Mouse (Mus musculus) cerebellum, adult 18-20 months (tissue): ENCODE results near the gene Smyd3.

Experiments
- DNase-seq, 2 experiments: peaks; one replicate each; pipeline ENCODE4 v3.0.0; 2021

The Smyd3 gene

DNA sequence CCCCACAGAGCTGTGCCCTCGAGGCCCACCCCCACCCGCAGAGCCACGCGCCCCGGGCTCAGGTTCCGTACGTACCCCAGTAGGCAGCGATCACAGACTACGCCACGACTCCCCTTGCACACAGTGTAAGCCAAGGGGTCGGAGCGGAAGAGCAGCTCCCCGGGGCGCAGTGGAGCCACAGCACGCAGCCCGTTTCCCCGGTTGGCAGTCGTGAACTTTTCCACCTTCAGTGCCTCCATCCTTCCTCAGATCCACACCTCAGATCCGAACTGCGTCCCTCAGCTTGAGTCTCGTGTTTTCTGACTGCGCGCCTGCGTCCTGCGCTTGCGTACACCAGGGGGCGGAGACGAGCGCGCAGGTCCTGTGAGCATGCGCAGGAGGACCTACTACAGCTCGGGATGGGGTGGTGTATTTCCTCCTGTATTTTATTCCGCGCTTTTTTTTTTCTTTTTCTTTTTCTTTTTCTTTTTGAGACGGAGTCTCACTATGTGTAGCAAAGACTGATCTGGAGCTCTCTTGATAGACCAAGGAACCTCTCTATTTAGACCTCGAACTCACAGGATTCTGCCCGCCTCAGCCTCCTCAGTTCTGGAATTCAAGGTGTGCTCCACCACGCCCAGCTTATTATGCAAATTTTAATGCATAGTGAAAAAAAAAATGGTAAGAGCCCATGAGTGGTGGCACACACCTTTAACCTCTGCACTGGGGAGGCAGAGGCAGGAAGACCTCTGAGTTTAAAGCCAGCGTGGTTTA lies at the start of gene Smyd3:
TSS of gene Smyd3 (minus strand) at position 329 of the 753 bp plus-strand sequence.
- peak; percentile 86 to 91 for DNase-seq

- DNase-seq, result no peak
Measured at GRCm38 (mm10) chr1:179567558-179567957, 49.7 kb upstream of the Smyd3 start.

DNA sequence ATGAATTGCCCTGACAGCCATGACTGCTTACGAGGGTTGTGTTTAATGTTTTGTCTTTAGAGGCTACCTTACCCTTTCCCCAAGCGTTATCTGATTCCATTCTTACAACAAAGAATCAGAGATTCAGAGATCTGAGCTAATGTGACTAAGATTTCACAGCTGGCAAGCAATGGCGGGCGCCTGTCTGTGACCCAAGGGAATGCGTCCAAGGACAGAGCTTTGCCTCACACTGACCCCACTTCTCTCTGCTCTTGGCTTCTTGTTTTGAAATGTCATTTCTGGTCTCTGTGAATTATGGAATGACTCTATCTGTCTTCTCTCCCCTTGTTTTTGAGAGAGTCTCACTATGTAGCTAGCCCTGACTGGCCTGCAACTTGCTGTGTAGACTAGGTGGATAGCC lies 46.1 kb upstream of the Smyd3 start:
- DNase-seq, result no peak

DNA sequence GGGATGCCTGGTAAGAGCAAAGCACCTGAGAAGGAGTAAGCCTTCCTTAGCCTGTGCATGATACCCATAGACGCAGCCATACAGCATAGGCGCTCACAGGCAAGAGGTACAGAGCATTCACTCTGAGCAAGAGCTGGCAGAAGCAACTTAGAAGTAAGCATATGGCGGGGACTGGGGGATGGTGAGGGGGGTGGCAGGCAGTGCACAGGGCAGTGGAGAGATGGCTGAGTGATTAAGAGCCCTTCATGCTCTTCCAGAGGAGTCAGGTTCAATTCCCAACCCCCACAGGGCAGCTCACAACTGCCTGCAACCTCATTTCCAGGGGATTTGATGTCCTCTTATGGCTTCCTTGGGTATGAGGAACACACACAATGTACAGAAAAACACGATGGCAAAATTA lies 45.4 kb upstream of the Smyd3 start:
- no peak for DNase-seq

- no peak for DNase-seq
Measured at GRCm38 (mm10) chr1:179560845-179561430, 43.1 kb upstream of the Smyd3 start.

- no peak for DNase-seq
Measured at GRCm38 (mm10) chr1:179559446-179560194, 41.8 kb upstream of the Smyd3 start.

GRCm38 (mm10) chr1:179556921-179557320 lies 39.1 kb upstream of the Smyd3 start:
- DNase-seq, result no peak

DNA sequence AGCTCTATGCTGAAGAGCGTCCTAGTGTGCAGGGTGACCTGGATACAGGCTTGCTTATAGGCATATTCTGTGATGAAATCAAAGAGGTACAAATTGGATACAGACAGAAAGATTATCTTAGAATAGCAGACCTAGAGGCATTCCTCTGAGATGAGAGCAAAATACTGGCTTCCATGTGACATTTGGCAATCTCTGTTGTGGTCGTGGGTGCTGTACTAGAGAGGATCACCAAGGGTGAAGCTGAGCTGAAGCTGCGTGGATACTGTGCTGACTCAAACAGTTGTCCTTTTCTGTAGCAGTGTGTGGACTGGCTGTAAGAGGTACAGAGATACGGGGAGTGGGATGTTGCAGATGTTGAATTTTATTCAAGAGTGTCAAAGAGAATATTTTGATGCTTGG lies 36.1 kb upstream of the Smyd3 start:
- no peak for DNase-seq

DNA sequence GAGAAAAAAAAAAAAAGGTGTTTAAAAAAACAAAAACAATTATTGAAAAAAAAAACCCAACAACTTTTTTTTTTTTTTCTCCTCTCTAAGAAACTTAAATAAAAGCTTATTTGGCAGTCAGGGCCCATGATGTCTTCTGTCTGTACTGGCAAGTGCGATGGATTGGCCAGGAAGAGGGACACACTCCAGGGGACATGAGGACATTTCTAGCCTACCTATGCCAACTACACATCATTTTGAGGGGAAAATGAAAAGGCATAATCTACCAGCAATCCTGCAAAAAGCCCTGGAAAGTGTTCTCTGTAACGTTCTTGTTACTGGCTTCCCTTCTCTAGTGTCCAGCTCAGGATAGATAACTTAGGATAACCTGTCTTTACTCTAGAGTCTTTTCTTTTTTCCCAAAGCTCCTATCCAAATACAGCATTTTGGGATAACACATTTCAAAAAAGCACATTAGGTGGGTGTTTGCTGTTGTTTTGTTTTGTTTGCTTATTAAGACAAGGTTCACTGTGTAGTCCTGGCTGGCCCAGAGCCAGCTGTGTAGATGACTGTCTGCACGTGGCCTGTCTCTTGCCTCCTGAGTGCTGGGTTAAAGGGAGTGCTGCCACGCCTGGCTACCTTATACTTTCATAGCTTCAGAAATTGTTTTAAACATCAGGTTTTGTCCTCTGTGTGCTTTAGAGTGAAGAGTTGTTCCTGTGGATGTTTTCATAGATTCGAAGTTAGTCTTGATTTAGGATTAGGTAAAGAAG lies 35.5 kb upstream of the Smyd3 start:
- peak; percentile 42 to 54 for DNase-seq

- peak; percentile 32 to 40 for DNase-seq
Measured at GRCm38 (mm10) chr1:179552751-179553150, 34.9 kb upstream of the Smyd3 start.

DNA sequence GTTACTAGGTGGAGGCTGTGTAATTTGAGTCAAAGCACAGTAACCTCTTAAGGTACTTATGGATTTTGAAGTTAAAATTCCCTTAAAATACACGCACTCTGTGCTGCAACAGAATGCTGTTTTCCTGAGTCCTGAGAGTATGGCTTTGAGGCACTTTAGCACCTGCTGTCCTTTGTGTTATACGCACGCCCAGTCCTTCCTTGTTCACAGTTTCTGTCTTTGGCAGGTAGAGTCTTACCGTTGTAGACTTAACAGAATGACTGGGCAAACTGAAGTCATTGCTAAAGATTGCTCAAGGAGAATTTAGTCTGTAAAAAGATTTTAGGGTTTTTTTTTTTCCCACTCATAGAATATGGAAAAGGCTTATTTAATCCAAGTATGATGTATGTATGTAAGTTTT lies 34.1 kb upstream of the Smyd3 start:
- no peak for DNase-seq

DNA sequence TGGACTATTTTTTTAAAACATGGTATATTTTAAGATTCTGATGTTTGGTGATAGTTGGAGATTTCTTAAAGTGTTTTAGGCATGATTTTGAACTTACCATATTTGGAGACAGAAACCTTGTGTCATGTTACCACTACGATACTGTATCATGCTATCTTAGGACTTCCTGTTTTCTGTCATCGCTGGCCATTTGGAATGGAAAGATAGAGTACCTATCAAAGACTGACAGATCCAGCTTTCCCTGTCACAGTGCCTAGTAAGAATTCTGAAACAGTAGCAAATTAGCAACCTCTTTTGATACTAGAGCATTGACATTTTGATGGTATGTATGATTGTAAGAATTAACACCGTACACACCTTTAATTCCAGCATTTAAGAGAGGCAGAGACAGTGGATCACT lies 33.5 kb upstream of the Smyd3 start:
- no peak for DNase-seq

DNA sequence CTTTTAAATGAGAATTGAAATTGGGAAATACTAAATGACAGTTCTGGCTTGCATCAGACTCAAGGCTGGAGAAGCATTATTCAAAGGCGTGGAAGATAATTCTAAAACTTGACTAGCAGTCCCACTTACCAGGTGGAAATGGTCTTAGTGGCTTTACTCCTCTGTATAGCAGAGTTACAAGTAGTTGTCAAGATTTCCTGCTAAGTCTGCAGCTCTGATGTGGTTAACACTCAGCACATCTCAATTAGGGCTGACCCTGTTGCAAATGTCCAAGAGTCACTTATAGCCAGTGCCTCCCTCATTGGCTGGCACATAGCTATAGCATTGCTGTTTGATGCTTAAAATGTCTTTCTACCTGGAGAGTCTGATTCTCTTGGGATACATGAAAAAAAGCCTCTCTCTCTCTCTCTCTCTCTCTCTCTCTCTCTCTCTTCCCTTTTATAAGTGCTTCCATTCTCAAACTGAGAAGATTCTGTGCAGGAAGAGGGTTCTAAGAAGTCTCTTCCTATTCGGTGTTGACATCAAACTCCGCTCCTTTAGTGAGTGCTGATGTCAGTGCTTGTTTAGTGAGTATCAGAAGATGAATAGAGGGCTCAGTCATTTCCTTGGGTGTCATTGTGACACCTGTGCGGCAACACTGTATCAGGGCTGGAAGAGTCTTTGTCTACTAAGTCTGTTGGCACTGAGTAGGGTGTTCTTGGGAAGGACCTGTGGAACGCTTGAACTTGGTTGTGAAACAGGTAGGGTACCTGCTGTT lies 31.3 kb upstream of the Smyd3 start:
- DNase-seq, result no peak

GRCm38 (mm10) chr1:179548220-179548619 lies 30.4 kb upstream of the Smyd3 start:
- peak; percentile 30 to 35 for DNase-seq

DNA sequence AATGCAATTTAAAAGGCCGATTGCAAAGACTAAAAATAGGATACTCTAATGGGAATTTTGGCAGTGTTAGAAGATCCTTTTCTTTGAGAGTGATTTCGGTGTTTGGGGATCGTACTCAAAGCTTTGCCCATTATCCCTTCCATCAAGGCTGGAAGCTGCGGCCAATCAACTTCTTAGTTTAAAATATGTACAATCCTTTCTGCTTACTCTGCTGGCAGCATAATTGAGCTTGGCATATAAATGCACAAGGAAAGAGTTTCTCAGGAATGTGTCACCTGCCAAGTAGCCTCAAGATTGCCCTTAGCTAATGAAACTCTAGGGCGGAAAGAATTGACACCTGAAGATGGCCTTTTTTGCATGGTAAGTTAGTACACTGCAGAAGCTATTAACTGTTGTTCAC lies 29.3 kb upstream of the Smyd3 start:
- peak in 1 of 2 experiments; percentile 32 for DNase-seq

DNA sequence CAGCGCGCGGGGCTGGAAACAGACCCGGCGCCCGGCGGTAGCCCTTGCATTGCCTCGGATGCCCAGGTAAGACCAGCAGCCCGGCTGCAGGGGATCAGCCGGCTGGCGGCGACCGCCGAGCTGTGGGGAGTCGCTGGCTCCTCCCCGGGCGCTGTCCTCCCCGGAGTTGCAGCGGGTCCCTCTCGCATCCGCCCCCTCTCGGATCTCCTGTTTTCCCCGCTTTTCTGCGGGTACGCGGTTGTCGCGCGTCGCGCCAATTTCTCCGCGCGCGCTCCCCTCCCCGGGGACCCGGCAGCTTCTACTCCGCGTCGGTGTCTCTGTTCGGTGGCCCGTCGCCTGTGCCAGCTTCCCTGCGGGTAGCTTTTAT lies 28.7 kb upstream of the Smyd3 start:
- DNase-seq, result no peak

DNA sequence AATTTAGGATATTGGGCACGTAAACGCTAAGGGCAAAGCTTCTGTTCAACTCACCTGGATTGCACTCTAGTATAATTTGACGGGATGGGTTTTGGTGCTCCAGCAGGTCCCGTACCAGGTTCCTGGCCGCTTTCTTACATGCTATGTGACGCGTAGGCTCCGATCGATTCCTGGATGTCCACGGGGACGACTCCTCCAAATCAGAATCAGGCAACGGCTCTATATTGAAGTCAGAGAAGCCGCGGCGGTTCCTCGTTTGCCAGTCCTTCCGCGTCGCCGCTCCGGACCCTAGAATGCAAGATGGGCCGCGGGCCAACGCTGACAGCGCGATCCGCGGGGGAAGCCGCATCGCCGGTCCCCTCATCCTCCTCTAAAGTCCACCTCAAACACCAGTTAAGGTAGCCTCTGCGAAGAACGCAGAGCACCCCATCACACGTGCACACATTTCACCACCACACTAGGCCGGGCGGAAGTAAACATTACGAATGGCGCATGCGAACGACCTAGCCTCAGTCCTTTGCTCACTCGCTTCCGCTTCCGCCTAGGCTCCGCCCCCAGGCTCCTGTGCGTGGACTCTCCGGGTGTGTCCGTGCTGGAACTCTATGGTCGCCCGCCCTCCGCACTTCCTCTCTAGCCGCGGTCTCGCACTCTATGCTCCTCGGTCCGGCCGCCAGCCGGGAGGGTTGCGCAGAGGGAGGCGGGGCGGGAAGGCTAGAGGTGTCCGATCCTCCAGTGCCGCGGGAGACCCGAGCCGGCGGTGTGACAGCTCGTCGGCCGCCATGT lies 28.1 kb upstream of the Smyd3 start, which contains the start of the genes Tfb2m and Cnst:
TSS of gene Tfb2m (minus strand) at position 500 of the 783 bp plus-strand sequence.
TSS of gene Cnst (plus strand) at position 603 of the 783 bp plus-strand sequence.
- DNase-seq, result peak; percentile 99

DNA sequence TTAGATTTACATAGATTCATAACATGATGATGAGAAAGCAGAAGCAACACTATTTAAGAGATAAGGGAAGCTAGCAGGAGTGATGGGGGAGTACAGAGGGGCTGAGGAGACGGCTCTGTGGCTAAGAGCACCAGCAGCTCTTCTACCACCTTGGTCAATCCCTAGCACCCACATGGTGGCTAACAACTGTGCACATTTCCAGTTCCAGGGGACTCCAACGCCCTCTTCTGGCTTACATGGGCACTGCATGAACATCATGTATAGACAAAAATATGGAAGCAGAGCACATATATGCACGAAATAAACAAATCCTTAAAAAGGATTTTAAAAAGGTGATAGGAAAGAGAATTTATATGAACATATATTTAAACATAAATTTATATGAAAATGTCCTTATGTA lies 23.7 kb upstream of the Smyd3 start:
- no peak for DNase-seq

- no peak for DNase-seq
Measured at GRCm38 (mm10) chr1:179539887-179540286, 22.0 kb upstream of the Smyd3 start.

- DNase-seq, result no peak
Measured at GRCm38 (mm10) chr1:179539054-179539453, 21.2 kb upstream of the Smyd3 start.

DNA sequence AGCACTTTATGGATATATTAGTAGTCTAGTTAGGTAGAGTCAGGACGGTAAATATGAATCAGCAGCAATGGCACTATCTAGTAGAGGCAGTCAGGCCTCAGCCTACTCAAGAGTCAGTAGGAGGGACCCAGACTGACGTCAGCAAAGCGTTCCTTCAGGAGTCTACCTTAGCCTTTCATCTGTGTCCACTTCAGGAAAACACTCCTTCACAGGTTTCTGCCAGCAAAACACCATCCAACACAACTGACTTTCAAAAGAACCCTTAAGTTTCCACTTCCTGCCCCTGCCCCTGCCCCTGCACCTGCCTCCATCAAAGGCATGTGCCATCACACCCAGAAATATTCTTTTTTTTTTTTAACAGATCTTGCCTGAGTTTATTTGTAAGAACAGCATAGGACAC lies 2.1 kb upstream of the Smyd3 start:
- DNase-seq, result no peak
